Mouse (Mus musculus) 3134 (cell line): ENCODE measurements around the gene Gramd2.

Experiments used
- DNase-seq: peaks from one replicate; pipeline ENCODE4 v3.0.0-alpha.2; 2011; ENCODE audit warnings: low spot score; ENCODE audit not compliant: insufficient read length; ENCODE audit errors: extremely low read depth

Gene Gramd2

DNA sequence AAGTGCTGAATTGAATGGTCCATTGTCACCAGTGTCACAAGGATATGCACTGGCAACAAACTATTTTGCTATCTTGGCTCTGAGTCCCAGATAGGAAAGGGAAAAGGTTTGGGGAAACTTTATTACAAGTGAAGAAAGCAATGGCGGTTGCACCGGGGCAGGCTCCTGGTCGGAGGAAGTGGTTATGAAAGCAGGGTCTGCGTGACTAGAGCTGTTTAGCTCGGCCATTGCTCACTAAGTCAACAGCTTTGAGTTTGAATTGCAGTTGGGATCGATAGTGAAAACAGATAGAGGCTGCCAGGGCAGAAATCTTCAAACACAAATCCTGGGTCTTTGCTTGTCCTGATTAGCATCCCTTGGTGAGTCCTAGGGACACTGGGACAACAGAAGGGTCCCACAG, 12.0 kb upstream of the Gramd2 start:
- DNase-seq = no peak

- no peak for DNase-seq
These were observed 11.5 kb upstream of the Gramd2 start for GRCm38 (mm10) chr9:59668473-59668872.

DNA sequence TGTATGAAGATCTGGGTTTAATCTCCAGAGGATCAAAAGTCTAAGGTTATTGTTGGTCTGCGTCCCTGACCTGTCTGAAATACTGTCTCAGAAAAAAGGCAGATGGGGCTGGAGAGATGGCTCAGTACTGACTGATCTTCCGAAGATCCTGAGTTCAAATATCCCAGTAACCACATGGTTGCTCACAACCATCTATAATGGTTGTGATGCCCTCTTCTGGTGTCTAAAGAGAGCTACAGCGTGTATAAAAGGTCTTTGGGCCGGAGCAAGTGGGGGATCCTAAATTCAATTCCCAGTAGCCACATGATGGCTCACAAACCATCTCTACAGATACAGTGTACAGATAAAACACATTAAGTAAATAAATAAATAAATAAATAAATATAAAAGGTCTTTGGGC, 10.8 kb upstream of the Gramd2 start:
- no peak for DNase-seq

DNA sequence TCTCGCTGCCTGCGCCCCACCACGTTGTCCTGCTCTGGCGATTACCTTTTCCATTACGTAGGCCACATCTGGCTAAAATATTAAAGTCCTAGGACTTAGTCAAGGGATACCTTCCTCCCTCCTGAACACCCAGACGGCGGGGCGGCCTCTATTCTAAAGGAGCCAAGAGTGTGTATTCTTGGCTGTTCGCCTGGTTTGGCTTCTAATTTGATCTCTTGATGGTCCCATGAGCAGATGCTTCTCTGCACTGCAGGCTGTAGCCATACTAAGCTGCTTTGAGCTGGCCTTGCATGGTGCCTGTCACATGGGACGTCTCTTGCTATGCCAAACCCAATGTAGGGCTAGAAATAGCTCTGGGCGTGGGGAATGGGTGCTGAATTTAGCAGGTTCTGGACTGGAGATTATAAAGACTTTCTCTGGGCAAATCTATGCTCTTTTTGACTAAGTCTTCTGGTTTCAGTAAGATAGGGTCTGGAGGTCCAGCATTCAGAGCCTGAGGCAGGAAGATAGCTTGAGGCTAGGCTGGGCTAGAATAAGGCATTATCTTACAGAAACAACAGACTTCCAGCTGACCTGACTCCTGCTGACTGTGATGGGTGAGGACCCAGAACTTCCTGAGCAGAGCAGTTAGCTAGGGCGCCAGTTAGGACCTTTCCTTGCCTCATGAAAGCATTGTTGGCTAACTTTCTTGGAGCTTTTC, 7.6 kb upstream of the Gramd2 start:
- no peak for DNase-seq

GRCm38 (mm10) chr9:59673427-59673826, 6.5 kb upstream of the Gramd2 start:
- no peak for DNase-seq

- no peak for DNase-seq
These were observed 4.3 kb upstream of the Gramd2 start for GRCm38 (mm10) chr9:59675598-59675997.

DNA sequence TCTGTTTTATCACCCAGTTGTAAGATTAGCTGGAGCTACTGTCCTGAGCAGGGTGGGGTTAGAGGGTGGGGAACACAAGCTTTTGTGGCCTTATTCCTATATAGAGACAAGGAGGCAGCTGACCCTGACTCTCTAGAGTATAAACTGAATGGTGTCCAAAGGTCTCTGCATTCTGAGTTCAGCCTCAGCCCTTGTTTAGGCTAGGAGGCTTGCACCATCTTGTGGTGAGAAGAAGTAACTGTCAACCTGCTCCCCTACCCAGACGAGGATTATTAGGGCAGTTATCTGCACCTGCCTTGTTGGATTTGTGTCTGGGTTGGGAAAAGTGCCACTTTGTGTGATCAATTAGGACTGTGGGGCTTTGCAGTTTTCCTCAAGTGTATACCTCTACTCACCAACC, 1.6 kb upstream of the Gramd2 start:
- DNase-seq = no peak

GRCm38 (mm10) chr9:59680534-59680875, 561 bp downstream of the Gramd2 start:
- peak; percentile 66 for DNase-seq

- DNase-seq = no peak
These were observed 4.1 kb downstream of the Gramd2 start for GRCm38 (mm10) chr9:59684020-59684419.

- peak; percentile 63 for DNase-seq
These were observed 7.6 kb downstream of the Gramd2 start for GRCm38 (mm10) chr9:59687416-59688046.

DNA sequence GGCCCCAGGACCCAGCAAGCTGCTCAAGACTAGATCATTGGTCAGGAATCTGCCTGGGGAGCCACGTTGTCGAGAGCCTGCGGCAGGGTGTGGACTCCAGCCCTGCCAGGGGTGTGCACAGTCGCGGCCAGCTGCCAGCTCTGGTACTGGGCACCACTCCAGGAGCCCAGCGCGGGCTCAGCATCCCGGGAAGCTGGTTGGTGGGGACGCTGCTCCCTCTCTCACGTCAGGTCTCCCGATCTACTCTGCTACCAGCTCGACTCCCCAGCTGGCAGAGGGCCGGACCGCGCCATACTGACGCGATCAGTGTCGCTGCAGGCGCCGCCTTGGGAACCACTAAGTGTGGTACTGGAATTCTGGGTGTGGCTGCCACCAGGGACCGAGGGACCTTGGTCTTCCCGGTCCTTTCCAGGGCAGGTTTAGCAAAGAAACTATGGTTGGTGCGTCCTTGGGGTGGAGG, 11.7 kb downstream of the Gramd2 start:
- DNase-seq = peak; percentile 100

GRCm38 (mm10) chr9:59692145-59692544, 12.2 kb downstream of the Gramd2 start:
- DNase-seq = no peak

GRCm38 (mm10) chr9:59694571-59695450, 14.9 kb downstream of the Gramd2 start:
- peak; percentile 78 for DNase-seq

GRCm38 (mm10) chr9:59695451-59695813, 15.5 kb downstream of the Gramd2 start:
- DNase-seq = no peak

GRCm38 (mm10) chr9:59696381-59696780, 16.4 kb downstream of the Gramd2 start:
- DNase-seq = no peak

GRCm38 (mm10) chr9:59701094-59701493, 21.1 kb downstream of the Gramd2 start:
- peak; percentile 37 for DNase-seq

DNA sequence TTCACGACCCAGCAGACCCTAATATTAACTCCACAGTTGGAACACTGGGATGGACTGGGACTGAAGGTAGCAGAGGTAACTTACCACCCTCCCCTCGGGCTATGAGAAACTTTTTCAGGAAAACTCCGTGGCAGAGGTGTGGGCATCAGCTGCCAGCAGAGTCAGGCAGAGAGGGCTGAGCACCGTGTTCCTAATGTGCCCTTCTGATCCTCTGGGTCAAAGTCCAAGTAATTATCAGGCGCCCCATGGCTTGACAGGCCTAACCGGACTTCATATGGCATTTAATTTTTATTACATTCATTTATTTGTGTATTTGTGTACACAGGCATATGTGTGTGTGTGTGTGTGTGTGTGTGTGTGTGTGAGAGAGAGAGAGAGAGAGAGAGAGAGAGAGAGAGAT, 23.2 kb downstream of the Gramd2 start:
- DNase-seq = no peak

DNA sequence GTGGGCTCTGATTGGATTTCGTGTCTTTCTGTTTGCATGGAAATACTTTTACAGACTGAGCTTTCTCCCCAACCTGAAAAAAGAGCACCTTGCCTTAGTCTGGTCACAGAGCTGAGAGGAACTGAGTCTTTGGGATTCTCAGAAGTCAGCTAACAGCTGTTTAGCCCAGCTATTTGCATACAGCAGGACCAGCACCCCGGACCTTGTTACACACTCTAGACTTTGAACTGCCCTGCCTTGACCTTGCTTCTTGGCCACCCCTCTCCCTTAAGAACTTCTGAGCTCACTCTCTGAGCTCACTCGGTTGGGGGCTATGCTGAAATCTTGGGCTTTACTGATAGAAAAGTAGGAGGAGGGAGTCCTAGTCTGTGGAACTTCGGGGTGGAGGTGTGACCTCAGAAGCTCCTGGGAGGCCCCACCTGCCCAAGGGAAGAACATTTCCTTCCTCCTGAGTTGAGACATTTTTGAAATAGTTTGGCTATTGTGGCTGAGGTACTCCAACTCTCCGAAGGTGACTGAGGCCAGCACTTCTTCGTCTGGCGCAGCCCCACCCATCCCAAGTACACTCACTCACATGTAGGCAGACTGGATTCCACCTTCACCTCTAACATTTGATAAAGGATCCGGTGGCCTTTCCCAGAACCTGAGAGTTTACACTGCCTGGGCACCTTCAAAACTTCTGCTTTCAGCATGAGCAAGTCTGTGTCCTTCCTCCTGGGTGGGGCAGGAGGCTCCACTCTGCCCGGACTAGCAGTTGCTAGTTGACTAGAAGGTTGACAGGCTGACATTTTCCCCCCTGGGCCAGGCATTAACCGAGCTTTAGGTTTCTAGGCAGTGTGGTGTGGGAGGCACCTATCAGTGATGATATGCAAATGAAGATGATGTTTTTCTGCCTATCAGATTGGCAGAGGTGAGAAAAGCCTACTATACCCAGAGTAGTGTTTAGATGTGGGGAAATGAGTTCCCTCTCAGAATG, 27.2 kb downstream of the Gramd2 start:
- DNase-seq = no peak

- no peak for DNase-seq
These were observed 29.3 kb downstream of the Gramd2 start for GRCm38 (mm10) chr9:59709225-59709624.

- no peak for DNase-seq
These were observed 36.4 kb downstream of the Gramd2 start for GRCm38 (mm10) chr9:59716275-59716898.
